Mouse (Mus musculus) left cerebral cortex, adult 9 months (tissue): ENCODE data around the gene Myo5c.

Experiments used
- DNase-seq, 2 experiments: peaks; one replicate each; pipeline ENCODE4 v3.0.0; 2022; ENCODE audit warnings: low spot score in 2 of 2

Myo5c gene

GRCm38 (mm10) chr9:75231841-75232746 lies at the start of gene Myo5c:
Gene Myo5c (plus strand): TSS chr9:75232020.
- DNase-seq, result no peak

DNA sequence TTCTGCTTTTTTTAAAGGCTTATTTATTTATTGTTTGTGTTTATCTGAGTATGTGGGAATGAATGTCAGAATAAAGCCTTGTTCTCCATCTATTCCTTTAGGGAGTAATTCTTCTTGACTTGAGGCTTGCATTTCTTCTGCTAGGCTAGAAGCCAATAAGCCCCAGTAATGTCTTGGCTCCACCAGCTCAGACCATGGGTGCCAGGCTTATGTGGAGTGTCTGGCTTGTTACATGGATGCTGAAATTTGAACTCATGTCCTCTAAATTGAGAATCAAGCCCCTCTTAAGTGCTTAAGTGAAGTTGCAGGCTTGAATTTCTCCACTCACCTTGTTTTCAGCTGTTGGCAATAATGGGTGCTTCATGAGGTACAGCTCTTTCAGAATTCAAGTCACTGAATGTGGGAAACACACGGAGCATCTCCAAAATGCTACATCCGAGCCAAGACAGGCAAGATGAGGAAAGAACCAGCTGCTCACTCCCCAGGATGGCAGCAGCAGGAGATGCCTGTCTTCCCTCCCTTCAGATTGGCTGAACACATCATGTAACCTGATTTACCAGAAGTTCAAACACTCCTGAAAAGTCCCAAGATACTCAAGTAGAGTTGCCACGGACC lies 44.1 kb upstream of the Myo5c start:
- no peak for DNase-seq

DNA sequence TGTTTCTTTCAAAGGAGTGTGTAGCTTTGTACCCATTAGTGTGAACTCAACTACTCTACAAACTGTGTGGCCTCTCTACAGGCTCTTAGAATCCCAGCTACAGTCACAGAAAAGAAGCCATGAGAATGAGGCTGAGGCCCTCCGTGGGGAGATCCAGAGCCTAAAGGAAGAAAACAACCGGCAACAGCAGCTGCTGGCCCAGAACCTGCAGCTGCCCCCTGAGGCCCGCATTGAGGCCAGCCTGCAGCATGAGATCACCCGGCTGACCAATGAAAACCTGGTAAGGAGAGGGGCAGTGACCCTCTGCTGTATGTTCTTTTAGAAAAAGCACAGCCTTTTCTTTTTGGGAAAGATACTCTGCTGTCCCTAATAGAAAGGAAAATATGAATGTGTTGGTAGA lies 38.0 kb upstream of the Myo5c start:
- DNase-seq, result no peak

GRCm38 (mm10) chr9:75196335-75196734 lies 35.5 kb upstream of the Myo5c start:
- peak in 1 of 2 experiments; percentile 66 for DNase-seq

DNA sequence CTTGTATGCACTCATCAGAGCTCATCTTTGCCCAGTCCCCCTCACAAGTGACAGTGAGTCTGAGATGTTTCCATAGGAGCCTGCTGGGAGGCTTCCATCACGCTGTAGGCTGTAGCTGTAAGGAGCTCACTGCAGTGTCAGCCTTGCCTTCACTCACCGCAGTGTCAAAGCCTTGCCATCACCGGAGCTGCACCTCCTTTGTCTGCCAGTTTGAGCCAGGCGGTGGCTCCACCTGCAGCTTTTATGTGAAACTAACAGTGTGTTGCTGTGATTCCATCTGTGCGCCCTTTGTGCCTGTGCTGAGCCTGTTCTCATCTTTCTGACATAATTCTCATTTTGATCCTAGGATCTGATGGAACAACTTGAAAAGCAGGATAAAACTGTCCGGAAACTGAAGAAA lies 34.5 kb upstream of the Myo5c start:
- DNase-seq, result peak in 1 of 2 experiments; percentile 56

GRCm38 (mm10) chr9:75201506-75201905 lies 30.3 kb upstream of the Myo5c start:
- no peak for DNase-seq

GRCm38 (mm10) chr9:75202036-75202435 lies 29.8 kb upstream of the Myo5c start:
- DNase-seq, result no peak

GRCm38 (mm10) chr9:75209246-75209645 lies 22.6 kb upstream of the Myo5c start:
- no peak for DNase-seq

GRCm38 (mm10) chr9:75210269-75210668 lies 21.6 kb upstream of the Myo5c start:
- no peak for DNase-seq

DNA sequence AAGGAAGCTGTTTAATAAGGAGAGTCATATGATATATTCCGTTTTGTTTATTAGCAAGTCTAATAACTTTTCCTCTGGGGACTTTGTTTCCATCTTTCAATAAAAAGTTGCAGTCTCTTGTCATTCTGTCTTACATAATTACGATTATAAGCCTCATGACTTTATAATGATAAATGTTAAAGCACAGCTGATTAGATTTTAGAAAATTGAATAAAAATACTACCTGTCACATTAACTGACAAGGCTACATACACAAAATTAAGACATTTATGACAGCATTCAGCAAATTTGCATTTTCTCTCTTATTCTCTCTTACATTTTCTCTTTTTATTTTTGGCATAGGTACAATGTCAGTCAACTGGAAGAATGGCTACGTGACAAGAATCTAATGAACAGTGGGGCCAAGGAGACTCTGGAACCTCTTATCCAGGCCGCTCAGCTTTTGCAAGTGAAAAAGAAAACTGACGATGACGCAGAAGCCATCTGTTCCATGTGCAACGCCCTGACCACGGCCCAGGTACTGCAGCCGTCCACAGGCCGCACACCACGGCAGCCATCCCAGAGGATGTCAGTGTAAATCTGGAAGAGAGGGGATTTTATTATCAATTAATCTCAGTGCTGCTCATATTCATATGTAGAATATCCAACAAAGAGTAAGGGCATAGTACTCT lies 16.9 kb upstream of the Myo5c start:
- no peak for DNase-seq

- peak; percentile 66 to 67 for DNase-seq
These were observed 11.9 kb upstream of the Myo5c start for GRCm38 (mm10) chr9:75219942-75220341.

GRCm38 (mm10) chr9:75221420-75222287 lies 10.2 kb upstream of the Myo5c start:
- no peak for DNase-seq

GRCm38 (mm10) chr9:75232860-75233259 lies 1.0 kb downstream of the Myo5c start:
- no peak for DNase-seq

DNA sequence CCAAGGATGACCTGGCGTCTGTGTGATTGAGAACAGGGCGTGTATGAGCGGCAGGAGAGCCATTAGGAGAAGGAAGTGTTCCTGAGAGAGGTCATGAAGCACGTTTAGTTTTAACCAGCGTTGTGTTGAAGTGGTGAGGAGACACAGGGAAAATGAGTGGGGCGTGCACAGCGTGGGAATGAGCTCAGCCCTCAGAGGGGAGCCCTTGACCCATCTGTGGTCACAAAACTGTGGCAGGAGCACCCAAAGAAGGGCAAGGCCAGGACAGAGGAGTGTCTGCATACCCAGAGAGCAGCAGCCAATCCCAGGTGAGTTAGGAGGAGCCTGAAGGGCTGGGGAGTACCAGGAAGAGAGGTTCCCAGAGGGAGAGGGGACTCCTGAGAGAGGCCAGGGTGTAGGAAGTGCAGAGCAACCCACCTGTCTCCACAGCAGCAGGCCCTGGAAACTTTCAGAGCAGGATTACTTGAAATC lies 2.5 kb downstream of the Myo5c start:
- DNase-seq, result no peak

DNA sequence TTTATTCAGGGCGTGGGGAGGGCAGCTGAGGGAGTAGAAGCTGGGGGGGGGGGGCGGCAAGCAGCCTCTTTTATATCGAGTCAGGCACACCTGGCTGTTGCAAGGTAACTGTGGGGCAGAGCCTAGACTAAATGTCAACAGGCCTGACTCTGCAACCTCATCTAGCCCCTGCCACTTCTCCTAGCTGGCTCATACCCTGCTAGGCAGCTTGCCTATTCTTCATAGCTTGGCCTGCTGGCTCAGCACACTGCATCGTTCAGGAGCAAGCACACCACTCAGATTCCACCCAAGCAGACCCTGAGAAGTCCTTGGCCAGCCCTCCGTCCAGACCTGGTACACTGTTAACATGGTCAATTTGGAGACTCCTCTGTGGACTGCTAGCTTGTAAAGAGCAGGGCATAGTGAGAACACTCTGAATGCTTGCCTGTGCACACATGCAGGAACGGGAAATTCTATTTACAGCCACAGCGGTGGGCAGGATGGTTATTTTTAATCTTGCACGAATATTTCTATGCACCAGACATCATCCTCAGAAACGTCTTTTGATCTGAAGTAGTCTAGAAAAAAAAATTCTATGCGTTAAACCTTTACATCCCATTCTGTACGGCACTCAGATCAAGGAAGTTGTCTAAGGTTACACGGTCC lies 3.3 kb downstream of the Myo5c start:
- DNase-seq, result peak in 1 of 2 experiments; percentile 65

DNA sequence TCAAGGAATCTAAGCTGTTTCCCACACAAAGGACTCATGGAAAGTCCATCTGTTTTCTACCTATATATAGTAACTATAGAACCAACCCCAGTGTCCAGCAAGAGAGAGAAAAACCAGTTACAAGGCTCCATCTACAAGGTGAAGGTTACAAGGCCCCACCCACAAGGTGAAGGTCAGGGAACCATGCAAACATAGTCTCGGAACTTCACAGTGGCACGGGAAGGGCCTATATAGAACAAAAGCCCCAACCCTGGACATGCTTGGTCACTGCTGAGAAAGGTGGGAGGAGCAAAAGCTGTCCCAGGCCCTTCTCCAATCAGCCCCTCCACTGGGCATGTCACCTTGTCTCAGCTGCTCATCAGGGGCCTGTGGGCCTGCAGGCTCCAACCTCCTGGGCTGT lies 3.9 kb downstream of the Myo5c start:
- no peak for DNase-seq

DNA sequence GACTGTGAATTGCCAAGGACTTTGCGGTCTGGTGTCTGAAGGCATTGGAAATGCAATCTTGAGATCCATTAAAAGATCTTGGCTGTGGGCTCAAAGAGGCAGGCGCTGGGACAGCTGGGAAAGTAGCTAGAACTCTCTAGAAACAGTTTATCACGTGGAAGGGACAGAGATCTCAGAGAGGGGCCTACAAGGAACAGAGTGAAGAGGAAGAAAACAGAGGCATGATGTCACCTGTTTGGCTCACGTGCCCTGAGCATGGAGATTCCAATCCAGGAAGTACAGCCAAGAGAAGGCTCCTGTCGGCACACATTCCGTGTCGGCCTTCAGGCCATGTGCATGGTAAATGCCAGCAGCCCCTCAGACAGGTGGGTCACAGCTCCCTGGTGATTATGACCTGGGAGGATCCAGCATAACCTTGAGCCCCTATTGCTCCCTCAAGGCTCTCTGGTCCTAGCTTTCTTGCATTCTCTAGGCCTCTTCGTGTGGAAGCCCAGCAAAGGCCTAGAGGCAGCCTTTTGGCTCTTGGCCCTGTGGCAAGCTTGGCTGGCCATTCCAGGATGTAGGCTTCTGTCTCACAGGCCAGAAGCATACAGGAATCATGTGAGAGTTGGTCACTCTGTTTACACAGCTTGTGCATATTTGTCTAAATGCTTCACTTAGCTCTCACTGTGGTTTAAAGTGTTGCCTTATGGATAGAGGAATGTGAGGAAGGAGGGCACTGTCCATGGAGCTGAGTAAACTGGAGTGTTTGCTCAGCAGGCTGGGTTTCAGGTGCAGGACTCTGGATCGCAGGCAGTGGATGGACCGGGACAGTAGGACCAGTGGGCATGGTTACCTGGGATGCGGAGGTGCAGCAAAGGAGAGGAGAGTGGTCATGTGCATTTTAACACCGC lies 4.8 kb downstream of the Myo5c start:
- DNase-seq, result no peak

DNA sequence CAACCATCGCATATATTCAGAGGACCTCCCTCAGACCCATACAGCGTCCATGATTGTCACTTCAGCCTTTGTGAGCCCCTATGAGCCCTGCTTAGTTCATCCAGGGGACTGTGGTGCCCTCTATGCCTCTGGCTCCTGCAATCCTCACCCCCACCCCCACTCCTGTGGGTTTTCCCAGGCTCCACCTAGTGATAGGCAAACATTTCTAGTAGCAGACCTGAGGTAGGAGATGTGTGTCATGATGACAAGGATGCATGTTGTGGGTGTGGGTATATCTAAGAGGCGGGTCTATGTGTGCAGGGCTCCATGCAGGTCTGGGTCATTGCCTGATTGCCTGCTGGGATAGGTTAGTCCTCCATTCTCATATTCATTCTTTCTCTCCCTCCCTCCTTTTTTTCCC lies 6.4 kb downstream of the Myo5c start:
- no peak for DNase-seq

GRCm38 (mm10) chr9:75243052-75243451 lies 11.2 kb downstream of the Myo5c start:
- peak in 1 of 2 experiments; percentile 77 for DNase-seq
